Mouse (Mus musculus) left cerebral cortex, adult 9 months (tissue): ENCODE results near the gene Prkag2.
"Not testable (repeated sequence)": the region's sequence is repeated elsewhere in the genome, so short reads cannot be mapped to it uniquely, and the experiment has no call there.

Experiments used
- DNase-seq, 2 experiments: peaks; one replicate each; pipeline ENCODE4 v3.0.0; 2022; ENCODE audit warnings: low spot score in 2 of 2

The Prkag2 gene

DNA sequence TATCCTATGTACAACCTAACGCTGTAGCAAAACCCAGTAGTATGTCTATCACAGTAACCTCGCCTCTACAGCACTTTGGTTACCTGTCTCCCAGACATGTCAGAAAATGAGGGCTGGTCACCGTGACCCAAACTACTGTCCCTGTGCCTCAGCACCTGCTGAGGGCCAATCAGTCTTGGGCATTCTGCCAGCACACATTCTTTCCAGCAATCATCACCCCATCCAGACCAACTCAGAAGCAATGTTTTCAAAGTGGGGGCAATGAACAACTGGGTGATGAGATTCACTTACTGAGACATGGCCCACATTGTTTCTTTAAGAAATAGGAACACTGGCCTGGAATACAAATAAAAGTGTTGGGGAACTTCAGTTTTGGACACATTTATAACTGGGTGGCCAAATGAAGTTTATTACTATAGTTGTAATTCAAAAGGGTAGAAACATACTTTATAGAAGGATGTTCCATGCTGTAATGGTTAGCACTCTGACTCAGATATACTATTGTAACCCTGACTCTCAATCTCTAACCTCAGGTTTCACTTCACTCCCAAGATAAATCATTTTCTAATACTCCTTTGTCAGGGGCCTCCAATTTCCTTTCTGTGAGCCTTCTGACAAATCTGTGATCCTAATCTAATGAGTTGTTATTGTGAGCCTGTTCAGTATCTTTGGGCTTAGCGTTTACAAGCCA is 274.9 kb downstream of the Prkag2 start:
- no peak for DNase-seq

DNA sequence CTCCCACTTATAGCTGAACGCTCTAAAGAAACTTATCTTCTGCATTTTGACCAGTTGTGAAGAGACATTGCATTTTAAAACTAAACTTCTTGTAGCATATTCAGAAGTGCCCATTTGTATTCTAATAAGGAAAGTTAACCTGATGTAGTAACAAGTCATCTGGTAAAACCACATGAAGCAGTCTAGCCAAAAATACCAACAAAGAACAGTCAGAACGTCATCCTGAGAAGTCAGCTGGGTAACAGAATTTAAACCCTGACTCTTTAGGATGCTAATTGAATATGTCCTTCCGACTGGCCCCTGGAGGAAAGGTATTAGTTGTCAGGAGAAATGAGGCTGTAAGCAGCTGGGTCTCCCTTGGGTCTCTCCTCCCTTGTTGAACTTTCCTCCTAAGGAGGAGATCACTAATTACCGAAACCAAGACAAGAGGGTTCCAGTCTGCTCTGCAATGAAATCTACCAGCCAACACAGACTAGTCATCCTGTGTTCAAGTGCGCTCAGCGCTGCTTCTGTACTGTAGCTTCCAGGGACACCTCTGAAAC is 276.5 kb downstream of the Prkag2 start:
- no peak for DNase-seq

DNA sequence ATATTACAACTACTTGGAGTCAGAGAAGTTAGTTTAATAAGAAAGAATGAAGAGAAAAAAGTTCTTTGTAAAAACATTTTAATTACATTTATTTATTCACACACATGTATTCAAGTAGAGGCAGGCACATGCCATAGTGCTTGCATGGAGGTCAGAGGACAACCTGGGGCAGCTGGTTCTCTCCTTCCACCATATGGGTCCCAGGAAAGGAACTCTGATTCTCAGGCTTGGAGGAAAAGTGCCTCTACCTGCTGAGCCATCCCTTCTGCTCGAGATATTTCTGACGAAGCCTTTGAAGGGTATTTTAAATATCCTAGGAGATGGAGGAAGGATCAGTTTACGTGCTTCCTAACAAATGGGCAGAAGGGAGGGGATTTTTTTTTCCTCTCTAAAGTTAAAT is 277.7 kb downstream of the Prkag2 start:
- DNase-seq = no peak

DNA sequence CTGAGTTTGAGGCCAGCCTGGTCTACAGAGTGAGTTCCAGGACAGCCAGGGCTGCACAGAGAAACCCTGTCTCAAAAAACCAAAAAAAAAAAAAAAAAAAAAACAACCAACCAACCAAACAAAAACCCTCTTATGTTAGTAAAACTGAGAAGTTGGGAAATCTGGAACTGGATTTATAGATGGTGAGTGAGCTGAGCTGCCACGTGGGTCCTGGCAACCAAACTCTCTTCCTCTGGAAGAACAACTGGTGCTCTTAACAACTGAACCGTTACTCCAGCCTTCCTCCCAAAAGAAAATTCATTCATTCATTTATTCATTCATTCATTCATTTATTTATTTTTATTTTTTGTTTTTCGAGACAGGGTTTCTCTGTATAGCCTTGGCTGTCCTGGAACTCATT is 278.2 kb downstream of the Prkag2 start:
- DNase-seq = not testable (repeated sequence)

DNA sequence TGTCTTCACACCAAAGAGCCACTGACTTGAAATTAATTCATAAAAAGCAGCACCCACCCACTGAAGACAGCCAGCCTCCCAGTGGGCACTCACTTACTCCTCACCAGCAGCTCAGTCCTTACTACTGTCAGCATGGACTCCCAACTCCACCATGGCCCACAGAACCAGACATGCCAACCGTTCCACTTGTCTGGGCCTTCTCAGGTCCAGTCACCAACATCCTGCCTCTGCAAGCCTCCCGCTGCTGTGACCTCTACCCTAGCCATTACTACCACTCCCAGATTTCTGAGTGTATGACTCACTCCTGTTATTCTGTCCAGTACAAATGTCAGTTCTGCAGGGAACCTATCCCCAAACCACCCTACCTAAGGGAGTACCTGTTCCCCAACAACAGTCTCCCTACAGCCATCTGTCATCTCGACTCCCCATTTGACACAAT is 279.0 kb downstream of the Prkag2 start:
- DNase-seq = no peak

DNA sequence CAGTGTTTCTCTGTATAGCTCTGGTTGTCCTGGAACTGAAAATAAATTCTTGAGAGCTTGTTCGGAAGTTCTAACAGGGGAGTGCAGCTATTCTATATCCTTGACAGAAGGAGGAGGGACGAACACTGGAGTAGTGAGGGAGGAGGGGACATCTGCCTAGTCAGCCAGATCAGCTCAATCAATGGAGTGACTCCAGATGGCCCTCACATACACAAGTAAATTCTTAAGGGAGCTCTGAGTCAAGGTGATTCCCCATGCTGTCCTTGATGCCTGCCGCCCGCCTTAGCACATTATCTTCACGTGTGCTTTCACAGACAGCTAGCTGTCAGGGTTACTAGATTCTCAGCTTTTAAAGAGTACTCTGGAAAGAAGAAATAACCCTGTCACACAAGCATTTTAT is 279.8 kb downstream of the Prkag2 start:
- DNase-seq = no peak

DNA sequence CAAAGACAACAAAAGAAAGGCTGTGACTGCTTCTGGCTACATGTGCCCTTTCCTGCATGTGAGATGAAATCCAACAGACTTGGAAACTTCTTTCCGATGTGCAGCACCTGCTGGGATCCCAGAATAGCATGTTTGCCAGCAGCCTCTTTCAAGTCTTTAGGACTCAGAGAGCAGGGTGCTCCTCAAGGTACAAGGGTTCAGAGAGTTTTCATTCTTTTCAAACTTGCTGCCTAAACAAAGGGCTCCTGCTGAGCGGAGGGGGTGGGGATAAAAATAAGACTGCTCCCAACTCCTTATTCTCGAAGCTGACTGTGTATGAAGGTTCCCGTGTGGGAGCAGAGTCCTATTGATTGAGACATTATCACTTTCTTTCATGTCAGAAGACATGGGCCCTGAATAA is 283.3 kb downstream of the Prkag2 start:
- no peak for DNase-seq

DNA sequence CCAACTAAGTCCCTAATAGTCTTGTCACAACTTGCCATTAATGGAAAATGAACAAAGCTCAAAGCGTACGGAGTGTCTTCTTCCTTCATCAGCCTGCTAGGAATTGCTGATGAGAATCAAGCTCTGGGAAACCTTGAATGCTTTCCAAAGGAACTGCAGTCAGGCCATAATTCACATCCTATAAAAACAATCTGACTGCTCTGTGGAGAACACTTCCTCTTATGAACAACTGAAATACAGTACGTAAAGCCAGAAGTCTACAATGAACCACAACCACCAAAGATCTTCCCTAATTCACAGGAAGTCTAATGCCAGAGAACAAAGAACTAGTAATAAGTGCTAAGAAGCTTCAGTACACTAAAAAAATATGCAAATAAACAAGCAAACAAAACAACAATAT is 286.5 kb downstream of the Prkag2 start:
- DNase-seq = no peak

DNA sequence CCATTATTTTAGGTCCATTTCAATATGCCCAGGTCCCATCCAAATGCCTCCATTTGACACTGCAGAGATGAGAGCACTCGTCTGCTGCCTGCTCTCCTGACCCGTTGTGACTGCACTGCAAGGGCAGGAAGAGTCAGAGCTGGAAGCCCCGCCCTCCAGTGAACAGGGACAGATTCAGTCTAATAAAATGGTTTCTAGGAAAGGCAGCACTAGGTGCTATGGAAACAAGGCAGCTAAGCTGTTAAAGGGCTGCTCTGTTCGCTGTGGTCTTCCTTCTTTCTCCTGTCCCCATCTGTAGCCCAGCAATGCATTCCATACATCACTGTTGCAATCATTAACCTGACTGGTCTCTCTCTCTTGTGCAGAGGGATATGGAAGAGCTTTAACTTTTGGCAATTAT is 287.4 kb downstream of the Prkag2 start:
- DNase-seq = no peak
